Mouse (Mus musculus) cerebellum, adult 11 months (tissue): ENCODE measurements at regions not wholly inside any gene's neighbourhood (a gene's known extent, or its start where the extent isn't known, plus 50 kb on each side); places are given as distances from the start of the nearest gene placed in this dataset.

ENCODE experiments used
- DNase-seq: peaks from one replicate; pipeline ENCODE4 v3.0.0; 2022

DNA sequence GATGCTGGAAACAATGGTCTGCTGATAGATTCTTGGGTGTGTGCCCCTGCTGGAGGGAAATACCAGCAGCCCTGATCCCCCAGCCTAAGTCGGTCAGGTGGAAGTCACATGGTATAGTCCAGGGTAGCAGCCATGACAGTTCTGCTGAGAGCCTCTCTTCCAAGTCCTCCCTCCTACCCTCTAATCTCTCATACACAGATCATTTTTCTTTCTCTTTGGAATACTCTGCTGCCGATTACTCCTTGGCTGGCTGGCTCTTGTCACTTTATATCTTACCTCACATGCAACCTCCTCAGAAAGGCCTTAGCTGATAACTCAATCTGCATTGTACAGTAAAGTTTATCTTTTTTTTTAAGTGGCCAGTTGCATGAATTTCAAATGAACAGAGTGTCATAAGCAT, 162.5 kb upstream of the Kbtbd8 start:
- no peak for DNase-seq

DNA sequence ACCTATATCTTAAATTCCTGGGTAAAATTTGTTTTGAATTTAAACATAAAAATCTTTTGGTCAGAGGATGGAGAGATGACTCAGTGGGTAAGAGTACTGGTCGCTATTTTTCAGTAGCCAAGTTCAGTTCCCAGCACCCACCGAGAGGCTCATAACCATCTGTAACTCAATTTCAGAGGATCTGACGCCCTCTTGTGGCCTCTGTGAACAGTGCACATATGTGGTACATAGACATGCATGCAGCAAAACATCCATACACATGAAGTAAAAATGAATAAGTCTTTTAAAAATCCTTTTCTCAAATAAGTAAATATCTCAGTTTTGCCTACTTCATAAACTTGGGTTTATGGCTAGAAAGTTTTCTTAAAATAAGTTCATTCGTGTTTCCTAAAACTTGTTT, 163.4 kb upstream of the Kbtbd8 start:
- no peak for DNase-seq

GRCm38 (mm10) chr6:94951971-94952768, 164.9 kb upstream of the Kbtbd8 start:
- DNase-seq = no peak

DNA sequence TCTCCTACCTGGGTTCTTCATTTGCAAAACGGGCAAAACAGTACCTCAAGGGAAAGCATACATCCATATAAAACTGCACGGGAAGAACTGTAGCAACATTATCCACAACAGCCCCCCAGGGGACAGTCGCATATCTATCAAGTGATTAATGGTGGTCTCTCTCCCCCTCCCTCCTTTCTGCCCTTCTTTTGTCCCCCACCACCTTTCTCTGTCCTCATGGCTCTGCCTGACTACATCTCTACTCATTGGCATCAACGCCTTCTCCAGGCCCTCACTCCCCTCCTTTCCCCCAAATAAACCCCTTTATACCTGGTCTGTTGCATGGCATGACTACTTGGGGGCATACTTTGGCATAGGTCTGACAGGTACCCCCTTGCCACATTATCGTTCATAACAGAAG, 166.1 kb upstream of the Kbtbd8 start:
- no peak for DNase-seq

DNA sequence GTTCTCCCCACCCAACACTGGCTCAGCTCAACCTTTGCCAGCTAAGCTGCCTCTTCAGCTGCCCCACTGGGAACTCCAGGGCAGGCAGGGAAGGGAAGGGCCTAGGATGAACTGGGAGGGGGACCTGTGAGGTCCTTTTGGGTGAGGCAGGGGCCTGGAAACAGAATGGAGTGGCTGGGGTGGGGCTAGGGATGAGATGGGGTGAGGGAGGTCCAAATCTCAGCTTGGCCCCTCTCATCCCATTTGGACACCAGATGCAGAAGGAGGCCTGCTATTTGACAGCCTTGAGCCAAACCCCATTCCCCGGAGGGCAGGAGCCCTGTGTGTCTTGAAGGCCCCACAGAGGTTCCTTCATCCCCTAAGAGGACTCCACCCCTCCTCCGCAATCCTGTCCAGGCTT, 166.7 kb upstream of the Kbtbd8 start:
- DNase-seq = no peak

- no peak for DNase-seq
These were observed 170.6 kb upstream of the Kbtbd8 start for GRCm38 (mm10) chr6:94946352-94946900.

- no peak for DNase-seq
These were observed 171.3 kb upstream of the Kbtbd8 start for GRCm38 (mm10) chr6:94945715-94946114.

DNA sequence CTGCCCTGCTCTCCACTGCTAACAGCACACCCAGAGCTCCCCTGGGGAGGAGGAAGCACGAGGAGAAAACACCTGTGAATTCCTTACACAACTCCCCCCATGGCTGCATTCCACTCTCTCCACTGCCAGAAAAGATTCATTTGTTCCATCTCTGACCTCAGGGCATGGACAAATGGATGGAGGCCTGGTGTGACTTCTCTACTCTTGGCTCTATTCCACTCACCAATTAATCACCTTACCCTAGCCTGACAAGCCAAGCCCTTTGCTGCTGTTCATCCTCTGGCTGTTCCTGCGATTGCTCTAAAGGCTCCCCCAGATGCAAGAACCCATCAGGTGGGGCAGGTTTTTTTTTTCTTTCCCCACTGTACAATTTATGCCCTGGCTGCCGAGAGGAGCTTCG, 172.8 kb upstream of the Kbtbd8 start:
- no peak for DNase-seq

DNA sequence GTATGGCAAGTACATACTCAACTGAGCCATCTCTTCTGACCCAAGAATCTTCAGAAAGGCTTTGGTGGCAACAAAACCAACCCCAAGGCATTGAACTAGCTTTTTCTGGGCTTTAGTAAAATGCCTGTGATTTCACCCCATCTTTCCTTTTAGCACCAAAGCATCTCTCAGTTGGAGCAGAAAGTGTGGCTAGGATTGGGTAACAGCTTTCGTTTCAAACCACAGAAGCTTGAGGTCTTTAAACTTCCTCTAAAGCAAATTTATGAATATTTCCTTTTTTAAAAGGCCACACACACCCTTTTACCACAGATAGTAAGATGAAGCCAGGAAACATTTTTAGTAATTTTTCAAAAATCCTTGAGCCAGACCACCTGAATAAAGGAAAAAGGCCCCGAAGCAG, 178.1 kb upstream of the Kbtbd8 start:
- no peak for DNase-seq

DNA sequence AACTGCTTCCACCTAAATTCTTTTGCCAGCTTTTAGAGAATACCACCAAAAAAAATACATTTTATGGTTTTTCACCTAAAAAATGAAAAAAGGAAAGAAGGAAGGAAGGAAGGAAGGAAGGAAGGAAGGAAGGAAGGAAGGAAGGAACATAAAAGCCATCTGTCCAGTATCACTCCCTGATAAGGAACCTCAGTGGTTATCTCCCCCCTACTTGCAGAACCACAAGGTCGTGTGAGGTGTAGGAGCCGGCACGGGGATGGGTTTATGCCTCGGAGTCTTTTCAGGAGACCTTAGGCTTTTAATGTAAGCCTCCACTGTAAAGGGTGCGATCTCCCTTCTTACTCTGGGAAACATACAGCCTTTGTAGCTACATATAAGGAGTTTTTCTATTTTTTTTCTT, 180.8 kb upstream of the Kbtbd8 start:
- DNase-seq = no peak

GRCm38 (mm10) chr6:94935706-94936105, 181.3 kb upstream of the Kbtbd8 start:
- DNase-seq = no peak

DNA sequence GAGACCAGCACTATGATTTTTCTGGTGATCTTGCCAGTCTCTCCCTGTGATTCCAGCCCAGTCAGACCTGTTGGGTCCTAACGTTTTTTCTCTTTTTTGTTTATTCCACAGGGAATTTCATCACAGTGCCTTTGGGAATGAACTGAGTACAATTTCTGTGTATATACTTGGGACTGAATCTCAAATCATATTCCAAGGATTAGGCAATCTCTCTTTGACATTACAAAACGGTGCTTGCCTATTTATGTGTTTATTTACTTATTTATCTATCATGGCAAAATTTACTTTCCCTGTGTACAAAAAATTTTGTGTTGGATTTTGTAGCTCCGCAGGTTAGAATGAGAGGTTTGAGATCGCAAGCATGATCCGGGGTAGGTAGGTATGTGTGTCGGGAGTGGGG, 189.2 kb upstream of the Kbtbd8 start:
- DNase-seq = no peak

DNA sequence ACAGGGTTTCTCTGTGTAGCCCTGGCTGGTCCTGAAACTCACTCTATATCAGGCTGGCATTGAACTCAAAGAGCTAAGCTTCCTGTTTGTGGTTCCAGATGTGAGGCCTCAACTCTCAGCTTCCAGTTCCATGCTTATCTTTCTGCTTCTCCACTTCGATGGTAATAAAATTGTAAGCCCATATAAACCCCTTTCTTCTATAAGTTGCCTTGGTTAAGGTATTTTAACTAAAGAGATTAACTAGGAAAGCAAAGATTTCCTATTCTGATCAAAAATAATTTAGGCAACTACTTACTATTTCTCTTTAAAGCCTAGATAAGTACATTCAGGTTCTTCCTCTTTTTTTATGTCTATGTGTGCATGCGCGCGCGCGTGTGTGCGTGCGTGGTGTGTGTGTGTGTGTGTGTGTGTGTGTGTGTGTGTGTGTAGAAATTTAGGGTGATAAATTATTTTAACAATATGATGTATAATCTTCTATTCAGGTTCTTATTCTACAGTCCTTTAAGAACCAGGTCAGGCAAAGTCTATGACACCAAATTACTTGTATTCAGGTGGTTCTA, 190.3 kb upstream of the Kbtbd8 start:
- DNase-seq = no peak

- no peak for DNase-seq
These were observed 191.6 kb upstream of the Kbtbd8 start for GRCm38 (mm10) chr6:94925408-94925807.

DNA sequence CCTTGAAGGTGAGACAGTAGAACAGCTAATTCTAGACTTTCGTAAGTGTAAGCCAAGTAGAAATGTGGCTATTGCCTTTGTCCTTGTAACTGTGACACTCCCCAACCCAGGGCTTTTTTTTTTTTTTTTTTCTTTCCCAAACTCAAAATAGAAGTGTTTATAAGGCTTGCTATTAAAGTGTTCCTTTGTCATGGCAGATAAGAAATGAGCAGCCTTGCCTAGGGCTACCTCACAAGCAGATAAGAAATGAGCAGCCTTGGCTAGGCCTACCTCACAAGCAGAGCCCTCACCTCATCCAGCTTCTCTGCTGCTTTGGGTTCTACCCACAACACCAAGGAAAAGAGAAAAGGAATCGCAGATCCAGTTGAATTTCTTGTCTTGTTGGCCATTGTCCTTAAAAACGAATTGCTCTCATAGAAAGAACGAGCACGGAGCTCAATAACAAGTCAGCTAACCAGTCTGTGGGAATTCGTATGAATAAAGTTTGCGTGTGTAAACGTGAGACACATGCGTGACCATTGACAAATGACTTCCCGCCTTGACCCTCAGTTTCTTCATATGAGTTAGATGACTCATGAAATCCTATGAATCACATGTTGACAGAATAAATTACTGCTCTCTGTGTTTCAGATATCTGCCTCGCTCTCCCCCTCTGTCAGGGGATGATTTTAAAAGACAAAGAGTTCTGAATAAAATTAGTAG, 192.6 kb upstream of the Kbtbd8 start:
- no peak for DNase-seq

DNA sequence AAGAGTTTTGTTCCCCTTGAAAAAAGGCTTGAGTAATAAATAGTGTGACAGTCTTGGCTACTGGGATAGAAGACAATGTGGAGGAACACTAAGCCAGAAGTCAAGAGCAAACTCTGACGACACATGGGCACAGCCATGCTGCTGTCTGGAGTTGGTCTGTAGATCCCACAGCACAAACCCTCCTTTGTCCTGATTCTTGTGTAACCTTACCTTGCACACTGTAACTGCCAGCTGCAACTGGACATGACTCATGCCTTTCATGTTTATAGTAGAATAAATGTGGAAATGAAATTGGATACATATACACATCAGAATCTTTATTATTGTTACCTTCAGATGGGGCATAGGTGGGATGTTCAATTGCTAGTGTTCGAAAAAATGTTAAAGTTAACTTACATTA, 195.3 kb upstream of the Kbtbd8 start:
- no peak for DNase-seq

DNA sequence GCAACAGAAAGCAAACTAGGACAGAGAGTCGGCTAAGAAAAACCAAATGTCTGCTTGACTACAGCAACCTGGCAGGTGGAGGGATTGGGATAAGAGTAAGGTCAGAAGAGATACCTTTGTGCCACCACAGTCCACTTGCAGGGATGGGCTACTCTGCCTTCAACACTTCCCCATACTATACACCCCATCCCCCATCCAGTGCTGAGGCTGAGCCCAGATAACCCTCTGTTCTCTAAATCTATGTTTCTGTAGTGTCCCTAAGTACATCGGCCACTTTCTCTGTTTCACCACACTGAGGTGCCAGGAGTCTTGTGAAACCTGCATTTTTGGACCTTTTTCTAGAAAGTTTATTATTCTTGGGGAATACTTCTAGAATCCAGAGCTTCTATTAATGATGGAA, 196.3 kb upstream of the Kbtbd8 start:
- no peak for DNase-seq

GRCm38 (mm10) chr6:94919194-94919743, 197.8 kb upstream of the Kbtbd8 start:
- DNase-seq = no peak

GRCm38 (mm10) chr6:94915842-94916620, 201.0 kb upstream of the Kbtbd8 start:
- no peak for DNase-seq

- DNase-seq = no peak
These were observed 205.2 kb upstream of the Kbtbd8 start for GRCm38 (mm10) chr6:94911836-94912235.

DNA sequence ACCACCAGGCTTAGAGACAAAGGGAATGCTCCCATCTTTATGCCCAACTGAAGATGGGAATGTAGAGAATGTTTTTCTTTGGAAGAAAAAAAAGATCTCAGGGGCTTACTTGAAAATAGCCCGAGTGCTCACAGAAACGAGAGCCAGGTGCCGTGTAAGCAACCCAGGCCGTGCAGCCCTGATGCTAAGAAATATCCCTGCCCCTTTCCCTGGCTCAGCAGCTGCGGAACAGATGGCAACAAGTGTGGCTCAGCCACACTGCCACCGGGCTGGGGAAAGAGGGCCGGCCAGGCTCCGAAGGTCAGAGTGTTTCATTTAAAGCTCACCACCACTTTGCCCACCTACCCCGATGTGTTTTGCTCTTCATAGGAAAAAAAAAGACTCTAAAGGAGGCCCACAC, 205.7 kb upstream of the Kbtbd8 start:
- no peak for DNase-seq

DNA sequence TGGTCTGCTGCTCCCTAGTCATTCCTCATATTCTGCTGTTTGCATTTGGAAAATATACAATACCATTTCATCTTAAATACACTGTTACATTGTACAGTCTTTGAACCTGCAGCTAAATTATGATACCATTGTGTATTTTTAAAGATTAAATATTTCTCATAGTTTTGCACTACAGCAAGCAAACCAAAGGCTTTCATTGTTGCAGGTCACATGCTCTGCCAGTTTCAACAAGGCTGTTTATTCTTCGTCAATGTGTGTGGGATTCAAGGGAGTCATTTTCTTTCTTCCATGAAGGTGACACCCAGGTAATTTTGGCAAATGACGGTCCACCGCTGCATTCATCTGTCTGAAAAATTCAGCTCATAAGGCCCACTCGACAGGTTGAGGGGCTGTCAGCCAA, 200.9 kb upstream of the Lrig1 start:
- DNase-seq = no peak

DNA sequence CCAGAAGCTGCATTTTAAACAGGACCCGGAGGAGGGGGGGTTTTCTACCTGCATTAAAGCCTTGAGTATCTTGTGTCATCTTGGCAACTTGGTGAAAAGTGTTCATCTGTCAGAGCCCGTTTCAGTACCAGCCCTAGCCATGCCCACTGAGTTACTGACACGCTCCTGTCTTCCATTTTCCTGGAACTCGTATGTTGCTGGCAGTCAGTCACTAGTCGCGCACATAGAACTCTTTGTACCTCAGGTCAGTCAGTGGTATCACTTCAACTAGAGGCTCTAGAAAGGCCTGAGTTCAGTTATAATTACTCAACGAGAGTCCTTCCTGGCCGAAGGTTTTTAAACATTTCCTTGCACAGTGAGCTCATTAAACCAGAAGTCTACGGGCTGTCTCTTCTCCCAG, 198.9 kb upstream of the Lrig1 start:
- DNase-seq = no peak
